Mouse (Mus musculus): ENCODE results near the gene Dock10. TPM values are rescaled to one million over a fixed set of nuclear protein-coding genes. Genes with fewer than 3 reads are reported as not detected.

The Dock10 gene
- polyA plus RNA-seq, 2 experiments: 3.5 to 3.6 TPM

DNA sequence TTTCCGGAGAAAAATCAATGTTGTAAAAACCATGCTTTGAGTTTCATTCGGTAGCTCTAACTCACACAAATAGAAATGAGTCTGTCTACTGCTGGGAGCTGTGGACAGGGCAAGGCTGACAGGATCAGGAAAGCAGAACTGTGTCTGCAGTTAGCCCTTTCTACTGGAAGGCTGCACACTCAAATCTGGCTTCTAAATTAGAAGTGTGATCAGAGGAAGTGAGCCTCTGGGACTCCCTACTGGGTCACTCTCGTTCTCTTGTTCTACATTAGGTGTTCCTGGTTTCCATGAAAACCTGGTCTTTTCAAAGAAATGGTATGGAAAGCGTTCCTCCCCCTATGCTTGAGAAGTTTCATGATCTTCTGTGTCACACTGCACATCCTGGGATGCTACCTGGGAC, 103.1 kb downstream of the Dock10 start:
- Histone ChIP-seq H3K4me3 (ENCODE audit: insufficient read depth in 1 of 2, low read depth in 2 of 2, low read length in 2 of 2) (no peak overlapping the region), H3K27ac (no peak overlapping the region), H3K27me3 (ENCODE audit: control insufficient read depth, insufficient read depth, low read length) (no peaks in the 10 kb centered on the region), H3K9me3 (ENCODE audit: control insufficient read depth, low read length) (no peaks in the 10 kb centered on the region), H3K36me3 (replicated peaks; ENCODE audit: control insufficient read depth, insufficient read depth, low read depth) (no peaks in the 10 kb centered on the region), H3K4me2 (ENCODE audit: low read depth) (no peak overlapping the region), H3K4me1 (replicated peaks; ENCODE audit: control insufficient read depth in 2 of 2, insufficient read depth in 2 of 2, low read length in 1 of 2) (no peaks in the 10 kb centered on the region), H3K9ac (replicated peaks) (no peak overlapping the region)
- no peak for TF ChIP-seq EP300 (IDR thresholded peaks at IDR 0.05; ENCODE audit: low read depth)
- no peak for TF ChIP-seq CTCF (IDR thresholded peaks at IDR 0.05; ENCODE audit: low read depth)
- DNase-seq (ENCODE audit: low read depth in 3 of 3, low spot score in 3 of 3) (no peak), ATAC-seq (ENCODE audit: insufficient read depth) (no peak)
- WGBS (ENCODE audit: insufficient replicate concordance): 44% methylated on average over 4 of the region's 4 CpGs

DNA sequence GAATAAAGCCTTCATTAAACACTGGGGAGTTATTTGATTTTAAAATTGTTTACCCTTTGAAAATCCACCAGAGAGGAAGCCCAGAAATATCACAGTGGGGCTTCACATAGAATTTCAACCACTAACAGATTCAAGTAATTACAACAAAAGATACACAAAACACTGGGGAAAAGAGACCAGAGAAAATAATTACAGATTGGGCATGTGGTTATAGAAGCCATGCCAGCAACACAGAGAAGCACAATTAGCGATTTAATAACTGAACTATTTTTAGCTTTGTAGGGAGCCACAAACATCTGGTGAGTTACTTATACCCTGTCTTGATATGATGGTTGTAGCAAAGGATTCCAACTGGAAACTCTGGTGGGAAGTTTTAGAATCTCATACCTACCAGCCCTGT, 104.2 kb downstream of the Dock10 start:
- H3K4me3 ChIP-seq (ENCODE audit: insufficient read depth in 1 of 2, low read depth in 2 of 2, low read length in 2 of 2): no peak overlapping the region
- H3K27ac ChIP-seq: no peak overlapping the region
- 54% methylated on average over 1 of the region's 1 CpGs for WGBS (ENCODE audit: insufficient replicate concordance)
- no peaks in the 10 kb centered on the region for H3K9me3 ChIP-seq (ENCODE audit: control insufficient read depth, low read length)
- H3K27me3 ChIP-seq (ENCODE audit: control insufficient read depth, insufficient read depth, low read length): no peaks in the 10 kb centered on the region
- H3K36me3 ChIP-seq (replicated peaks; ENCODE audit: control insufficient read depth, insufficient read depth, low read depth): no peaks in the 10 kb centered on the region
- no peak overlapping the region for H3K9ac ChIP-seq (replicated peaks)
- DNase-seq (ENCODE audit: low read depth in 3 of 3, low spot score in 3 of 3) (no peak), ATAC-seq (ENCODE audit: insufficient read depth) (no peak)
- H3K4me2 ChIP-seq (ENCODE audit: low read depth): no peak overlapping the region
- TF ChIP-seq EP300 (IDR thresholded peaks at IDR 0.05; ENCODE audit: low read depth) (no peak), CTCF (IDR thresholded peaks at IDR 0.05; ENCODE audit: low read depth) (no peak)
- no peaks in the 10 kb centered on the region for H3K4me1 ChIP-seq (replicated peaks; ENCODE audit: control insufficient read depth in 2 of 2, insufficient read depth in 2 of 2, low read length in 1 of 2)

DNA sequence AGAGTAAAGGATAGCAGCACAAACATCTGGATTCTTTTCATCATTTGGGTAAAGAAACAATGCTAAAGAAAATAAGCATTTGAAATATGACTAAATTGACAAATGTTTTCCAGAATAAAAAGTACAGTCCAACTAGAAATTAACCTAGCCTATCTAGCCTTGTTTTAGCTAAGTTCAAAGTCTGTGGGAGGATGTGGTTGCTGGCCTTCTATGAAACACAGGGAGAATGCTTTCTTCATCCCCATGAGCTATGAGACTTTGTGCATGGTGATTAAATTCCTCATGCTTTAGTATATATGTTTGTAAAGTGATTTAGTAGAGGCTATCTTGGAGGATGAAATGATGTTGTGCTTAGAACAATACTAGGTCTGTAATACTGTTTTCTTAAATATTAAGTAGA, 105.5 kb downstream of the Dock10 start:
- no peaks in the 10 kb centered on the region for H3K4me1 ChIP-seq (replicated peaks; ENCODE audit: control insufficient read depth in 2 of 2, insufficient read depth in 2 of 2, low read length in 1 of 2)
- H3K27ac ChIP-seq: no peak overlapping the region
- H3K4me3 ChIP-seq (ENCODE audit: insufficient read depth in 1 of 2, low read depth in 2 of 2, low read length in 2 of 2): no peak overlapping the region
- no peaks in the 10 kb centered on the region for H3K9me3 ChIP-seq (ENCODE audit: control insufficient read depth, low read length)
- TF ChIP-seq EP300 (IDR thresholded peaks at IDR 0.05; ENCODE audit: low read depth): no peak
- TF ChIP-seq CTCF (IDR thresholded peaks at IDR 0.05; ENCODE audit: low read depth): no peak
- H3K27me3 ChIP-seq (ENCODE audit: control insufficient read depth, insufficient read depth, low read length): no peaks in the 10 kb centered on the region
- no peak overlapping the region for H3K4me2 ChIP-seq (ENCODE audit: low read depth)
- DNase-seq (ENCODE audit: low read depth in 3 of 3, low spot score in 3 of 3) (no peak), ATAC-seq (ENCODE audit: insufficient read depth) (no peak)
- no peaks in the 10 kb centered on the region for H3K36me3 ChIP-seq (replicated peaks; ENCODE audit: control insufficient read depth, insufficient read depth, low read depth)
- H3K9ac ChIP-seq (replicated peaks): no peak overlapping the region

DNA sequence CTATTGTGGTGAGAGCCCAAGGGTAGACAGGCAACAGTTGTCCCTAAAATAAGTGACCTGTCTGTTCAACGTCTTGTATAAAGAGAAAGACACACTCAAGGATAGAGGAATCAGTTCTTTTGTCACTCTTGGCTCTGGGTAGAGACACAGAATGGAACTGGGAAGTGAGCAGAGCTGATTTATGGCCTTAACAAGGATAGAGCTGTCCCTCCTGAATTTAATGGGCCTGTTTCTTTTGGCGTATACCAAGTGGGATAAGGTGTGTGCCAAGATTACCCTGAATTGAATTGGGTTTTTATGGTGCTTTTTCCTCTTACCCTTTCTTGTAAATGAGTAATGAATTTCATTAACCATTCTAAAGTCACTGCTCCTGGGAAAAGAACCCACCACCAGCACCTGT, 106.2 kb downstream of the Dock10 start:
- no peaks in the 10 kb centered on the region for H3K27me3 ChIP-seq (ENCODE audit: control insufficient read depth, insufficient read depth, low read length)
- H3K4me2 ChIP-seq (ENCODE audit: low read depth): no peak overlapping the region
- no peak for ATAC-seq (ENCODE audit: insufficient read depth)
- no peak for DNase-seq (ENCODE audit: low read depth in 3 of 3, low spot score in 3 of 3)
- H3K9ac ChIP-seq (replicated peaks): no peak overlapping the region
- no peaks in the 10 kb centered on the region for H3K4me1 ChIP-seq (replicated peaks; ENCODE audit: control insufficient read depth in 2 of 2, insufficient read depth in 2 of 2, low read length in 1 of 2)
- no peaks in the 10 kb centered on the region for H3K36me3 ChIP-seq (replicated peaks; ENCODE audit: control insufficient read depth, insufficient read depth, low read depth)
- H3K9me3 ChIP-seq (ENCODE audit: control insufficient read depth, low read length): no peaks in the 10 kb centered on the region
- no peak overlapping the region for H3K27ac ChIP-seq
- TF ChIP-seq EP300 (IDR thresholded peaks at IDR 0.05; ENCODE audit: low read depth) (no peak), CTCF (IDR thresholded peaks at IDR 0.05; ENCODE audit: low read depth) (no peak)
- no peak overlapping the region for H3K4me3 ChIP-seq (ENCODE audit: insufficient read depth in 1 of 2, low read depth in 2 of 2, low read length in 2 of 2)
- WGBS (ENCODE audit: insufficient replicate concordance): 60% methylated on average over 2 of the region's 2 CpGs

DNA sequence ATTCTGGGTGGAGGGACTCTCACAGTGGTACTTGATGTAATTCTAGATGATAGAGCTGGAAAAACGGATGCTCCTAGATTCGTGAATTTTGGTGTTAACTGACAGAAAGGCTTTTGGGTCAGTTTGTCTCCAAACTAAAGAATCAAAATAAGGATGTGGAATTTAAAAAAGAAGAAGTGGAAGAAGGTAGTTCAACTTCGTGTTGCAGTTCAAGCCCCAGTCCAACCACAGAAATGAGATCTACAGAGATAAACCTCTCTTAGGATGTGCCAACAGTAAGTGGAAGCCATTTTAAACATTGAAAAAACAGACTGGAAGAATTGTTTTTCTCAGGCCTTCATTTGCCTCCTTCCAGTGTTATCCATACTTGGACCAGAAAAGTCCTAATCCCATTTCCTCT, 111.7 kb downstream of the Dock10 start:
- no peak overlapping the region for H3K4me3 ChIP-seq (ENCODE audit: insufficient read depth in 1 of 2, low read depth in 2 of 2, low read length in 2 of 2)
- no peak overlapping the region for H3K9ac ChIP-seq (replicated peaks)

More for the DNA sequence above, 111.7 kb downstream of the Dock10 start:
- TF ChIP-seq CTCF (IDR thresholded peaks at IDR 0.05; ENCODE audit: low read depth): no peak
- no peak for TF ChIP-seq EP300 (IDR thresholded peaks at IDR 0.05; ENCODE audit: low read depth)
- Histone ChIP-seq H3K9me3 (ENCODE audit: control insufficient read depth, low read length) (no peaks in the 10 kb centered on the region), H3K4me2 (ENCODE audit: low read depth) (no peak overlapping the region), H3K36me3 (replicated peaks; ENCODE audit: control insufficient read depth, insufficient read depth, low read depth) (no peaks in the 10 kb centered on the region), H3K4me1 (replicated peaks; ENCODE audit: control insufficient read depth in 2 of 2, insufficient read depth in 2 of 2, low read length in 1 of 2) (peaks cover 0 to 2% of the 10 kb centered on the region in 2 experiments; a peak in 1 of 4 replicates), H3K27me3 (ENCODE audit: control insufficient read depth, insufficient read depth, low read length) (no peaks in the 10 kb centered on the region), H3K27ac (no peak overlapping the region)
- 18% methylated on average over 3 of the region's 3 CpGs for WGBS (ENCODE audit: insufficient replicate concordance)
- DNase-seq (ENCODE audit: low read depth in 3 of 3, low spot score in 3 of 3) (no peak), ATAC-seq (ENCODE audit: insufficient read depth) (no peak)
